Mouse (Mus musculus): ENCODE results near the gene March4. TPM values are rescaled to one million over a fixed set of nuclear protein-coding genes. Genes with fewer than 3 reads are reported as not detected.
A peak's percentile ranks its signal among the peaks of the same experiment; 100 is the strongest.

March4 gene
- polyA plus RNA-seq, 1 experiment, result 6.5 TPM

DNA sequence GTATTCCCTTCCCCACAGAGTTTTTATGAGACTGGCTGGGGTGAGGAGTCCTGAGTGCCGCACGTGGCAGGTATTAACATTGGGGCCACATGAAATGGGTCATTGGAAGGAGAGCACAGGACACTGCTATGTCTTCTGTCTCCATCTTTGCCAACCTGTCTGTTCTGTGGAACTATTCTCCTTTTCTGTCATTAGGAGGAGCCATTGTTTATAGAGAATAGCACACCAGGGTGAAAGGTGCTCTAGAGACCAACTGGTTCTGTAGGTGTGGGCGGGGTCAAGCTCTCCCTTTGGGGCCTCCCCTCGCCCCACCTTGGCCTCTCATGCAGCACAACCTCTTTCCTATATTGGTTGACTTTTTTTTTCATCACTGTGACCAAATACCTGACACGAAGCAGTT is 99.8 kb downstream of the March4 start:
- 93% methylated on average over 5 of the region's 5 CpGs for WGBS
- Histone ChIP-seq H3K27me3 (ENCODE audit: control insufficient read depth, insufficient read depth, low read length) (no peaks in the 10 kb centered on the region), H3K4me1 (ENCODE audit: control insufficient read depth, insufficient read depth, low read length) (no peaks in the 10 kb centered on the region; the same call in none of the 2 replicates), H3K27ac (ENCODE audit: insufficient read depth, low read length) (no peak overlapping the region), H3K4me3 (replicated peaks; ENCODE audit: insufficient read depth, low read depth, low read length) (no peak overlapping the region)
- TF ChIP-seq CTCF (IDR thresholded peaks at IDR 0.05; ENCODE audit: borderline replicate concordance, insufficient read depth, low read depth, low read length) (no peak), POLR2A (IDR thresholded peaks at IDR 0.05; ENCODE audit: borderline replicate concordance, insufficient read depth, low read length) (no peak)
- DNase-seq, result no peak

DNA sequence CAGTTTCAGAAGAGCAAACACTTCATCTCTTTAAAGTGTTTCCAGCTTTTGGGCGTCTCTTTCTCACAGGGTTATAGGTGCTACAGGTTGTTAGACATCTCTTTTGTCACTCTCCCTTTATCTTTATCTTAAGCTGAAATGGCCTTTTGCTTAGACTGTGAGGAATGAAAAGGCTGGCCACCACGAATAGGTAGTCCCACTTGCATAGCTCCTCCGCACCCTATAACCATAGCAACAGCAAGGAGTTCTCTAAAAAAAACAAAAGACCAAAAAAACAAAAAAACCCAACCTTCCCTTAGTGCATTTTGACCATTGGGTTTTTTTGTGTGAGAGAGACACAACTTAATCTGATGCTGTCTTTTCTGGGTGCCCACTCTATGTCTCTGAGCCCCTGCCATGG is 102.2 kb downstream of the March4 start:
- no peak for DNase-seq
- 84% methylated on average over 3 of the region's 3 CpGs for WGBS
- TF ChIP-seq POLR2A (IDR thresholded peaks at IDR 0.05; ENCODE audit: borderline replicate concordance, insufficient read depth, low read length), result no peak
- no peak for TF ChIP-seq CTCF (IDR thresholded peaks at IDR 0.05; ENCODE audit: borderline replicate concordance, insufficient read depth, low read depth, low read length)
- Histone ChIP-seq H3K27me3 (ENCODE audit: control insufficient read depth, insufficient read depth, low read length) (no peaks in the 10 kb centered on the region), H3K27ac (ENCODE audit: insufficient read depth, low read length) (no peak overlapping the region), H3K4me3 (replicated peaks; ENCODE audit: insufficient read depth, low read depth, low read length) (no peak overlapping the region), H3K4me1 (ENCODE audit: control insufficient read depth, insufficient read depth, low read length) (no peaks in the 10 kb centered on the region; the same call in none of the 2 replicates)

DNA sequence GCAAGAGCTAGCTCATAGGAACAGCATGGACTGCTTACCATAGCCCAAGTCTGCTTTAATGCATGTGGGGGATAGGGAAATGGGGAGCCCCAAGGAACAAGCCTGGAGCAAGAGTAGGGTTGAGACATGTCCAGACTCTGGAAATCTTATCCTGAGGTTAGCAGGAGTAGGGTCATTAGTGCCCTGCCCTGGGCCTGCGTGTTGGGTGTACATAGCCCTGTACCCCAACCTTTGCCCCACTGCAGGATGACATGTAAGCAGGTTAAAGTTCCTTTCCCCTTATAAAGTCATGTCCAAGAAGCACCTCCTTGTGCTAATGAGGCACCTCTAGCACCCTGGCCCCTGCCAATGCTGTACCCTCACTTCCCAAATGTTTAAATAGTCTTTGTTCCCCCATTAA is 104.2 kb downstream of the March4 start:
- no peak for DNase-seq
- Histone ChIP-seq H3K4me3 (replicated peaks; ENCODE audit: insufficient read depth, low read depth, low read length) (no peak overlapping the region), H3K27me3 (ENCODE audit: control insufficient read depth, insufficient read depth, low read length) (no peaks in the 10 kb centered on the region), H3K27ac (ENCODE audit: insufficient read depth, low read length) (no peak overlapping the region), H3K4me1 (ENCODE audit: control insufficient read depth, insufficient read depth, low read length) (no peaks in the 10 kb centered on the region)
- no peak for TF ChIP-seq POLR2A (IDR thresholded peaks at IDR 0.05; ENCODE audit: borderline replicate concordance, insufficient read depth, low read length)
- WGBS, result 100% methylated on average over 1 of the region's 1 CpGs

DNA sequence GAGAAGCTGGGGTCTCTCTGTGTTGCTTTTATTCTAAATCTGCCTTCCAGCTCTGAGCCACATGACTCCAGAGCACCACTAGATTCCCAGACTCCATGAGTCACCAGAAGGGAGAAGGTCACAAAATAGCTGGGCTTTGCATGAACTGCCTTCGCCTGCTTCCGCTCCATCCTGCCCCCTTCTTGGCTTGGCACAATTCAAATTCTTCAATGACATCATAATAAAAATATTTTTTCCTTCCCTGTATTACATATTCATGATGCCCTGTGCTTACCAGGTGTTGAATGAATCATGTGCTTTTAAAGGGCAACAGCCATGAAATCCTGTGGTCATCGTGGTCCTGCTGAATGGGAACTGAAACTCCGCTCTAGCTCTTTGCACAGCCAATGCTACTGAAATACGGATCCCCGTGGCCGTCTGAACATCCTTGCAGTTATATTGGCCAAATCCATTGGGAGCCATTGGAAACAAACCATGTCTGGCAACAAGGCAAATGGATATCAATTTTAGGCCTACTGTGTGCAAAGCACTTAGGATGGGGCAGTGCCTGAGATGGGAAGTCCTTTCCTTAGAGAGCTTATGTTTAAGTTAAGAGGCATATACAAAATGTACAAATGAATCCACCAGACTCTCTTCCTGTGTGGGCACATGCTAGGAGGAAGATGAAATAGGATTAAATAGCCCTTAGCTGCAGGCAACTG is 107.5 kb downstream of the March4 start:
- 92% methylated on average over 7 of the region's 7 CpGs for WGBS

DNA sequence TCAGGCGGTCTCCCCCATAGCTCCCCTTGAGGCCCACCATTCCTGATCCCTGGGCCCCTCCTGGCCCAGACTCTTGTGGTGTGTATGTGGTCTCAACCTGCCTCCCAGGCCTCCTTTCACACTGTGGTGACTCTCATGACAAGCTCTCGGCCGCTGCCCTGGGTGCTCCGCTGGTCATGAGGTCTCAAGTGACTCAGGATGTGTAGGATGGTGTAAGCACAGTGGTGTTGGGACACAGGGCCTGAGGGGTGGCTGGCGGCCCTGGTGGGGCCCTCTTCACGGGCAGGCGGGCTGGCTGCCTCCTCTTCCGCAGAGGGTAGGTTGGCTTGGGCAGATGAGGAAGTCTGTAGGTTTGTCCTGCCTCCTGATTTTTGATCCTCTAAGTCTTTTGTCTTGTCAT is 108.2 kb downstream of the March4 start:
- 95% methylated on average over 8 of the region's 8 CpGs for WGBS
- no peak for DNase-seq

More for the DNA sequence above, 107.5 kb downstream of the March4 start:
- no peaks in the 10 kb centered on the region for H3K4me1 ChIP-seq (ENCODE audit: control insufficient read depth, insufficient read depth, low read length)
- no peak for DNase-seq
- no peaks in the 10 kb centered on the region for H3K27me3 ChIP-seq (ENCODE audit: control insufficient read depth, insufficient read depth, low read length)
- H3K4me3 ChIP-seq (replicated peaks; ENCODE audit: insufficient read depth, low read depth, low read length), result no peak overlapping the region
- H3K27ac ChIP-seq (ENCODE audit: insufficient read depth, low read length), result no peak overlapping the region
- TF ChIP-seq CTCF (IDR thresholded peaks at IDR 0.05; ENCODE audit: borderline replicate concordance, insufficient read depth, low read depth, low read length) (no peak), POLR2A (IDR thresholded peaks at IDR 0.05; ENCODE audit: borderline replicate concordance, insufficient read depth, low read length) (no peak)

DNA sequence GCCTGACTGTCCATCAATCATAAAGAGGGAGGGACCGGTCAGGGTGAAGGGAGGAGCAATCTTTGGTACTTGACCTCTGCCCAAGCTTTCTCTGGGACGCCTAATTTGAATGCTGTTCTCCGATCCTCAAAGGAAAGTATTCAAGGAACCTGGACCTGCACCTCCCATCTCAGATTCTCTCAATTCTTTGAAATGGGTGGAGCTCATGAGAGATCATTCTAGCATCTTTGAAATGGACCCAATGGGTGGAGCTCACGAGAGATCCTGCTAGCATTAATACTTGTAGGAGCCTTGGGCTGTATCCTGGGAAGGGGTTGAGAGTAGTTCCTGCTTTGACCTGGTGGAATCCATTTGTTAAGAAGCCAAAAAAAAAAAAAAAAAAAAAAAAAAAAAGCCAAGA is 110.3 kb downstream of the March4 start:
- H3K4me3 ChIP-seq (replicated peaks; ENCODE audit: insufficient read depth, low read depth, low read length), result no peak overlapping the region
- no peak for TF ChIP-seq POLR2A (IDR thresholded peaks at IDR 0.05; ENCODE audit: borderline replicate concordance, insufficient read depth, low read length)
- no peak for TF ChIP-seq CTCF (IDR thresholded peaks at IDR 0.05; ENCODE audit: borderline replicate concordance, insufficient read depth, low read depth, low read length)
- no peaks in the 10 kb centered on the region for H3K27me3 ChIP-seq (ENCODE audit: control insufficient read depth, insufficient read depth, low read length)
- 91% methylated on average over 4 of the region's 4 CpGs for WGBS
- no peak overlapping the region for H3K27ac ChIP-seq (ENCODE audit: insufficient read depth, low read length)
- no peak for DNase-seq
- H3K4me1 ChIP-seq (ENCODE audit: control insufficient read depth, insufficient read depth, low read length), result peaks cover 3% of the 10 kb centered on the region; the same call in 1 of the 2 replicates

More for the DNA sequence above, 108.2 kb downstream of the March4 start:
- H3K27ac ChIP-seq (ENCODE audit: insufficient read depth, low read length), result no peak overlapping the region
- no peaks in the 10 kb centered on the region for H3K4me1 ChIP-seq (ENCODE audit: control insufficient read depth, insufficient read depth, low read length)
- TF ChIP-seq CTCF (IDR thresholded peaks at IDR 0.05; ENCODE audit: borderline replicate concordance, insufficient read depth, low read depth, low read length) (no peak), POLR2A (IDR thresholded peaks at IDR 0.05; ENCODE audit: borderline replicate concordance, insufficient read depth, low read length) (no peak)
- no peaks in the 10 kb centered on the region for H3K27me3 ChIP-seq (ENCODE audit: control insufficient read depth, insufficient read depth, low read length)
- H3K4me3 ChIP-seq (replicated peaks; ENCODE audit: insufficient read depth, low read depth, low read length), result no peak overlapping the region

DNA sequence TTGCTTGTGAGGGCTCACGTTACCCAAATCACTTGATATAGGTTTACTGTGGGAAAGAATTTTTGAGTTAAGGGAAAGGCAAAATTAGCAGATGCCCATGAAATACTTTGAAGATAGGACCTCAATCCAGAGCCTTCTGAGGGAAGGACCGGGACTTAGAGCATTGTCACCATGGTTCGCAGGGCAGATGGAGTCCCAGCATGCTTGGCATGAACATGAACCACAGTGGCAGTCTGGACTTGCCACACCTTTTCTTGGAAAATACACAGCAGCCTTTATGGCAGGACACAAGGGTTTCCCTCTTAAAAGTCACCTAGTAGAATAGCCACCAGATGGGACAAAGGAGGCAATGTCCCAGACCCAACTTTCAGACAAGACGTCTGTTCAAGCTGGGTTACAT is 114.6 kb downstream of the March4 start:
- Histone ChIP-seq H3K27me3 (ENCODE audit: control insufficient read depth, insufficient read depth, low read length) (no peaks in the 10 kb centered on the region), H3K4me1 (ENCODE audit: control insufficient read depth, insufficient read depth, low read length) (peaks cover 11% of the 10 kb centered on the region; the same call in 1 of the 2 replicates), H3K27ac (ENCODE audit: insufficient read depth, low read length) (no peak overlapping the region), H3K4me3 (replicated peaks; ENCODE audit: insufficient read depth, low read depth, low read length) (no peak overlapping the region)
- WGBS, result 29% methylated on average over 4 of the region's 4 CpGs
- DNase-seq, result peak; percentile 87 to 92
- TF ChIP-seq POLR2A (IDR thresholded peaks at IDR 0.05; ENCODE audit: borderline replicate concordance, insufficient read depth, low read length) (no peak), CTCF (IDR thresholded peaks at IDR 0.05; ENCODE audit: borderline replicate concordance, insufficient read depth, low read depth, low read length) (no peak)

DNA sequence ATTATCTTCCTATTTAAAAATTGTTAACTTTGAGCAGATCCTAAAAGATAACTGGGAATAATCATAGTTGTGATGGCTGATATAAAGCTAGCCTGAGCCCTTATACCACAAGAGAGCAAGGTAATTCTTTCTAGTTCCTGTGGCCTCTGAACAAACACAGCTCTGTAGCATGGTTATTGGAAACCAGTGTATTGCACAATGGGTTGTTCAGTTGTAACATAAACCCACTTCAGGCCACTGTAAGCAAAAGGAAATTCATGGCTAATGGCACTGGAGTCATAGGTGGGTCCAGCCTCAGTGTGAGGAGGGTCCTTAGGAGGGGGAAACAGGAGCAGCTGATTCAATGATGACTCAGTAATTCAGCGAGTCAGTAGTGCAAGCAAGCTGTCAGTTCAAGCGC is 116.5 kb downstream of the March4 start:
- DNase-seq, result no peak
- no peaks in the 10 kb centered on the region for H3K27me3 ChIP-seq (ENCODE audit: control insufficient read depth, insufficient read depth, low read length)
- H3K27ac ChIP-seq (ENCODE audit: insufficient read depth, low read length), result no peak overlapping the region
- WGBS, result 98% methylated on average over 2 of the region's 2 CpGs
- H3K4me1 ChIP-seq (ENCODE audit: control insufficient read depth, insufficient read depth, low read length), result peaks cover 11% of the 10 kb centered on the region; the same call in 1 of the 2 replicates
- TF ChIP-seq CTCF (IDR thresholded peaks at IDR 0.05; ENCODE audit: borderline replicate concordance, insufficient read depth, low read depth, low read length) (no peak), POLR2A (IDR thresholded peaks at IDR 0.05; ENCODE audit: borderline replicate concordance, insufficient read depth, low read length) (no peak)
- H3K4me3 ChIP-seq (replicated peaks; ENCODE audit: insufficient read depth, low read depth, low read length), result no peak overlapping the region
